Mouse (Mus musculus): ENCODE measurements around the gene Tssk2. TPM values are rescaled to one million over a fixed set of nuclear protein-coding genes. Genes with fewer than 3 reads are reported as not detected.

The Tssk2 gene
- not detected in 2 replicates for polyA plus RNA-seq (2014; fragmentation: Nextera tagmentation; extraction: Ambion mirVana)

- H3K36me3 ChIP-seq (ENCODE audit: control insufficient read depth, insufficient read depth, low read length): peaks cover 50% of the 10 kb centered on the region
- 90% methylated on average over 14 of the region's 14 CpGs for WGBS
Measured at GRCm38 (mm10) chr16:17898462-17898861, at the start of gene Tssk2, which contains the start of gene Dgcr2. Gene Tssk2, plus strand, starts transcription at chr16:17898637. Gene Dgcr2, minus strand, starts transcription at chr16:17898562.

GRCm38 (mm10) chr16:17848928-17849327, 49.5 kb upstream of the Tssk2 start:
- peaks cover 94% of the 10 kb centered on the region for H3K36me3 ChIP-seq (ENCODE audit: control insufficient read depth, insufficient read depth, low read length)
- H3K27ac ChIP-seq (replicated peaks in 1 of 2; ENCODE audit: control insufficient read depth in 1 of 2, insufficient read depth in 1 of 2, low read depth in 2 of 2, low read length in 2 of 2): no peak overlapping the region
- H3K4me1 ChIP-seq (ENCODE audit: control insufficient read depth in 2 of 2, insufficient read depth in 2 of 2, low read length in 2 of 2): no peaks in the 10 kb centered on the region
- no peaks in the 10 kb centered on the region for H3K27me3 ChIP-seq (ENCODE audit: control insufficient read depth, insufficient read depth, low read length)
- no peak for ATAC-seq (ENCODE audit: insufficient number of reproducible peaks, insufficient read depth, low FRiP score, low read depth)
- no peak overlapping the region for H3K4me2 ChIP-seq (ENCODE audit: low read length)
- 19% methylated on average over 1 of the region's 1 CpGs for WGBS
- H3K4me3 ChIP-seq (ENCODE audit: control insufficient read depth in 1 of 2, insufficient read depth in 1 of 2, low read depth in 1 of 2, low read length in 2 of 2): no peak overlapping the region
- H3K9ac ChIP-seq (ENCODE audit: low read length): no peak overlapping the region
- no peaks in the 10 kb centered on the region for H3K9me3 ChIP-seq (ENCODE audit: control insufficient read depth, low read length)

More at GRCm38 (mm10) chr16:17898462-17898861, at the start of gene Tssk2, which contains the start of gene Dgcr2:
- Histone ChIP-seq H3K4me3 (ENCODE audit: control insufficient read depth in 1 of 2, insufficient read depth in 1 of 2, low read depth in 1 of 2, low read length in 2 of 2) (no peak within 1 kb of the TSS), H3K9ac (ENCODE audit: low read length) (no peak within 1 kb of the TSS), H3K4me1 (ENCODE audit: control insufficient read depth in 2 of 2, insufficient read depth in 2 of 2, low read length in 2 of 2) (no peaks in the 10 kb centered on the region), H3K9me3 (ENCODE audit: control insufficient read depth, low read length) (no peaks in the 10 kb centered on the region), H3K27ac (replicated peaks in 1 of 2; ENCODE audit: control insufficient read depth in 1 of 2, insufficient read depth in 1 of 2, low read depth in 2 of 2, low read length in 2 of 2) (no peak within 1 kb of the TSS), H3K27me3 (ENCODE audit: control insufficient read depth, insufficient read depth, low read length) (no peaks in the 10 kb centered on the region), H3K4me2 (ENCODE audit: low read length) (no peak within 1 kb of the TSS)
- no peak for ATAC-seq (ENCODE audit: insufficient number of reproducible peaks, insufficient read depth, low FRiP score, low read depth)

- H3K27me3 ChIP-seq (ENCODE audit: control insufficient read depth, insufficient read depth, low read length): no peaks in the 10 kb centered on the region
- H3K36me3 ChIP-seq (ENCODE audit: control insufficient read depth, insufficient read depth, low read length): peaks cover 94% of the 10 kb centered on the region
- 67% methylated on average over 6 of the region's 6 CpGs for WGBS
- no peak overlapping the region for H3K4me2 ChIP-seq (ENCODE audit: low read length)
- H3K9ac ChIP-seq (ENCODE audit: low read length): no peak overlapping the region
- no peak for ATAC-seq (ENCODE audit: insufficient number of reproducible peaks, insufficient read depth, low FRiP score, low read depth)
- H3K27ac ChIP-seq (replicated peaks in 1 of 2; ENCODE audit: control insufficient read depth in 1 of 2, insufficient read depth in 1 of 2, low read depth in 2 of 2, low read length in 2 of 2): no peak overlapping the region
- H3K4me1 ChIP-seq (ENCODE audit: control insufficient read depth in 2 of 2, insufficient read depth in 2 of 2, low read length in 2 of 2): no peaks in the 10 kb centered on the region
- no peaks in the 10 kb centered on the region for H3K9me3 ChIP-seq (ENCODE audit: control insufficient read depth, low read length)
- no peak overlapping the region for H3K4me3 ChIP-seq (ENCODE audit: control insufficient read depth in 1 of 2, insufficient read depth in 1 of 2, low read depth in 1 of 2, low read length in 2 of 2)
Measured at GRCm38 (mm10) chr16:17849486-17849885, 49.0 kb upstream of the Tssk2 start.

GRCm38 (mm10) chr16:17851331-17851730, 47.1 kb upstream of the Tssk2 start:
- Histone ChIP-seq H3K27me3 (ENCODE audit: control insufficient read depth, insufficient read depth, low read length) (no peaks in the 10 kb centered on the region), H3K9me3 (ENCODE audit: control insufficient read depth, low read length) (no peaks in the 10 kb centered on the region), H3K4me2 (ENCODE audit: low read length) (no peak overlapping the region), H3K36me3 (ENCODE audit: control insufficient read depth, insufficient read depth, low read length) (peaks cover 93% of the 10 kb centered on the region), H3K4me1 (ENCODE audit: control insufficient read depth in 2 of 2, insufficient read depth in 2 of 2, low read length in 2 of 2) (no peaks in the 10 kb centered on the region), H3K9ac (ENCODE audit: low read length) (no peak overlapping the region), H3K27ac (replicated peaks in 1 of 2; ENCODE audit: control insufficient read depth in 1 of 2, insufficient read depth in 1 of 2, low read depth in 2 of 2, low read length in 2 of 2) (no peak overlapping the region), H3K4me3 (ENCODE audit: control insufficient read depth in 1 of 2, insufficient read depth in 1 of 2, low read depth in 1 of 2, low read length in 2 of 2) (no peak overlapping the region)
- WGBS: 98% methylated on average over 5 of the region's 5 CpGs
- no peak for ATAC-seq (ENCODE audit: insufficient number of reproducible peaks, insufficient read depth, low FRiP score, low read depth)

GRCm38 (mm10) chr16:17851860-17852259, 46.6 kb upstream of the Tssk2 start:
- Histone ChIP-seq H3K4me1 (ENCODE audit: control insufficient read depth in 2 of 2, insufficient read depth in 2 of 2, low read length in 2 of 2) (no peaks in the 10 kb centered on the region), H3K36me3 (ENCODE audit: control insufficient read depth, insufficient read depth, low read length) (peaks cover 93% of the 10 kb centered on the region), H3K27me3 (ENCODE audit: control insufficient read depth, insufficient read depth, low read length) (no peaks in the 10 kb centered on the region), H3K27ac (replicated peaks in 1 of 2; ENCODE audit: control insufficient read depth in 1 of 2, insufficient read depth in 1 of 2, low read depth in 2 of 2, low read length in 2 of 2) (no peak overlapping the region), H3K4me2 (ENCODE audit: low read length) (no peak overlapping the region), H3K9me3 (ENCODE audit: control insufficient read depth, low read length) (no peaks in the 10 kb centered on the region), H3K9ac (ENCODE audit: low read length) (no peak overlapping the region), H3K4me3 (ENCODE audit: control insufficient read depth in 1 of 2, insufficient read depth in 1 of 2, low read depth in 1 of 2, low read length in 2 of 2) (no peak overlapping the region)
- ATAC-seq (ENCODE audit: insufficient number of reproducible peaks, insufficient read depth, low FRiP score, low read depth): no peak
- WGBS: 97% methylated on average over 1 of the region's 1 CpGs

- Histone ChIP-seq H3K27me3 (ENCODE audit: control insufficient read depth, insufficient read depth, low read length) (no peaks in the 10 kb centered on the region), H3K36me3 (ENCODE audit: control insufficient read depth, insufficient read depth, low read length) (peaks cover 93% of the 10 kb centered on the region), H3K4me1 (ENCODE audit: control insufficient read depth in 2 of 2, insufficient read depth in 2 of 2, low read length in 2 of 2) (no peaks in the 10 kb centered on the region), H3K4me2 (ENCODE audit: low read length) (no peak overlapping the region), H3K9me3 (ENCODE audit: control insufficient read depth, low read length) (no peaks in the 10 kb centered on the region), H3K27ac (replicated peaks in 1 of 2; ENCODE audit: control insufficient read depth in 1 of 2, insufficient read depth in 1 of 2, low read depth in 2 of 2, low read length in 2 of 2) (no peak overlapping the region), H3K4me3 (ENCODE audit: control insufficient read depth in 1 of 2, insufficient read depth in 1 of 2, low read depth in 1 of 2, low read length in 2 of 2) (no peak overlapping the region), H3K9ac (ENCODE audit: low read length) (no peak overlapping the region)
- 91% methylated on average over 2 of the region's 2 CpGs for WGBS
- ATAC-seq (ENCODE audit: insufficient number of reproducible peaks, insufficient read depth, low FRiP score, low read depth): no peak
Measured at GRCm38 (mm10) chr16:17853263-17853662, 45.2 kb upstream of the Tssk2 start.

- Histone ChIP-seq H3K36me3 (ENCODE audit: control insufficient read depth, insufficient read depth, low read length) (peaks cover 84% of the 10 kb centered on the region), H3K9ac (ENCODE audit: low read length) (no peak overlapping the region), H3K4me1 (ENCODE audit: control insufficient read depth in 2 of 2, insufficient read depth in 2 of 2, low read length in 2 of 2) (no peaks in the 10 kb centered on the region), H3K9me3 (ENCODE audit: control insufficient read depth, low read length) (no peaks in the 10 kb centered on the region), H3K4me2 (ENCODE audit: low read length) (no peak overlapping the region), H3K27ac (replicated peaks in 1 of 2; ENCODE audit: control insufficient read depth in 1 of 2, insufficient read depth in 1 of 2, low read depth in 2 of 2, low read length in 2 of 2) (no peak overlapping the region), H3K27me3 (ENCODE audit: control insufficient read depth, insufficient read depth, low read length) (no peaks in the 10 kb centered on the region), H3K4me3 (ENCODE audit: control insufficient read depth in 1 of 2, insufficient read depth in 1 of 2, low read depth in 1 of 2, low read length in 2 of 2) (no peak overlapping the region)
- no peak for ATAC-seq (ENCODE audit: insufficient number of reproducible peaks, insufficient read depth, low FRiP score, low read depth)
- WGBS: 90% methylated on average over 7 of the region's 7 CpGs
Measured at GRCm38 (mm10) chr16:17857157-17857556, 41.3 kb upstream of the Tssk2 start.

GRCm38 (mm10) chr16:17858592-17858991, 39.8 kb upstream of the Tssk2 start:
- H3K4me1 ChIP-seq (ENCODE audit: control insufficient read depth in 2 of 2, insufficient read depth in 2 of 2, low read length in 2 of 2): no peaks in the 10 kb centered on the region
- H3K27ac ChIP-seq (replicated peaks in 1 of 2; ENCODE audit: control insufficient read depth in 1 of 2, insufficient read depth in 1 of 2, low read depth in 2 of 2, low read length in 2 of 2): no peak overlapping the region
- peaks cover 71% of the 10 kb centered on the region for H3K36me3 ChIP-seq (ENCODE audit: control insufficient read depth, insufficient read depth, low read length)
- no peak overlapping the region for H3K4me2 ChIP-seq (ENCODE audit: low read length)
- H3K4me3 ChIP-seq (ENCODE audit: control insufficient read depth in 1 of 2, insufficient read depth in 1 of 2, low read depth in 1 of 2, low read length in 2 of 2): no peak overlapping the region
- H3K27me3 ChIP-seq (ENCODE audit: control insufficient read depth, insufficient read depth, low read length): no peaks in the 10 kb centered on the region
- no peaks in the 10 kb centered on the region for H3K9me3 ChIP-seq (ENCODE audit: control insufficient read depth, low read length)
- no peak overlapping the region for H3K9ac ChIP-seq (ENCODE audit: low read length)
- ATAC-seq (ENCODE audit: insufficient number of reproducible peaks, insufficient read depth, low FRiP score, low read depth): no peak
